Mouse (Mus musculus) heart, postnatal 14 days (tissue): ENCODE data around the gene Ptprn. TPM values are rescaled to one million over a fixed set of nuclear protein-coding genes. Genes with fewer than 3 reads are reported as not detected.

Experiments used
- DNase-seq, 2 experiments: peaks; one replicate each; pipeline ENCODE4 v3.0.0; 2021 to 2022
- intact Hi-C: fragments of 180-260 bp; cut with DNase I; formaldehyde crosslinking; loops from one replicate; pipeline ENCODE4 v1.15.1; 2025
- long read RNA-seq, 2 experiments: library from polyadenylated mRNA; stranded (forward); transcript quantifications; one replicate each; pipeline ENCODE4 v2.0.0; 2021
- total RNA-seq, 2 experiments: library from RNA; stranded (reverse); gene quantifications; 2 replicates each; pipeline ENCODE4 v1.2.3; 2021

Gene Ptprn
- under 1 TPM; 0.44 to 0.60 TPM for total RNA-seq
- long read RNA-seq, experiment 1, partial matches to known transcripts = 2 of 2 reads
- long read RNA-seq, experiment 1, other reads (novel, unspliced or antisense) = 0 of 2 reads
- long read RNA-seq, experiment 2, partial matches to known transcripts = 3 of 3 reads
- long read RNA-seq, experiment 2, other reads (novel, unspliced or antisense) = 0 of 3 reads

DNA sequence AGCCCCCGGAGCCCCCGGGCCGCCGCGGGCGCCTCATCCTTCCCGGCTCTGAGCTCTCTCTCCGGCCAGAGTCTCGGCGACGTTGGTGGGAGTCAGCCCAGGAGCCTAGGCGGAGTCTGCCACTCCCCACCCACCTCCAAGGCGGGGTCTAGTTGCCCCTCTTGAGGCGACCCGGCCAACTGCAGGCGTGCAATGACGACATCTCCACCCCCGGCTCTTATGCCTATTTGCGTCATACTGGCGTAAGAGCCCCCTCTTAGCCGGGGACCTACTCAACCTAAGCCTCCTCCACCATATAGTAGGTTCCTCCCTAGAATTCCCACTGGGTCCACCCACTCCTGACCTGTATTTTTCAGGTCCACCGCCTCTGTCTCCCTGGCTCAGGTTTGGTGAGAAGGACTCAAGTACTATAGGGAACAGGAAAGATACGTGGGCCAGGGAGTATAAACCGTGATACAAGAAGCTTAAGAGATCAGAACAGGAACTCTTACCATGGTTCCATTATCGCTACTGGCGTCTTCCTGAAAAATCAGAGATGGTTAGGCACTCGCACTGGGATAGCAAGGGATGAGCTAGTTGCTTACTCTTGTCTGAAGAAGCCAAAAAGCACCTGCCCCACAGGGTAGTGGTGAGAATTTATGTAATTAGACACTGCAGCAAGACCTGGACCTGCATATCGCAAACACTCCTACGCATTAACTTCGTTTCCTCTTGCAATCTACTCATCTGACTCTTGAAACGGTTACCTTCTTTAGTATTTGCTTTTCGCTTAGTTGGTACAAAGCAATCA is at the start of gene Ptprn:
Ptprn (minus strand) TSS at position 412 of the 790 bp plus-strand sequence.
- no peak for DNase-seq
- intact Hi-C loops = no loop called here

DNA sequence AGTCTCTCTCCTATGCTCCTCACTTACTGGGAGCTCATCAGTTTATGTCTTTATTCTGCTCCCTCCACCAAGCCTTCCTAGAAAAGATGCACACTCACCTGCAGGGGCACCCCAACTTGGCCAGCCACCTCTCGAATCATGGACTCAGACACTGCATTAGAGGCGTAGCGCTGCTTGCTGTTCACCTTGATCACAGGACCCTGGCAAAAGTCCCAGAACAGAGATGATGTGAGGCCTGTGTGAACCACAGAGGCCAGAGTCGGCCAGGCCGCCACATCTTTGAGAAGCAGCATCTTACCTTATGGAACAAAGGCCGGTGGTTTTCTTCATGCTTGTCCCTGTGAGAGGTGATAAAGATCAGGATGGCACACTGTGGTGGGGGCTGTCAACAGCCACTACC is 47.4 kb upstream of the Ptprn start:
- intact Hi-C loops = loop anchor here (5.0 kb wide), 1 partner anchor 59 kb away; no protein-coding TSS in a partner anchor

GRCm38 (mm10) chr1:75304662-75305061 is 40.4 kb upstream of the Ptprn start:
- intact Hi-C loops = no loop called here
- no peak for DNase-seq

More for the DNA sequence above, 47.4 kb upstream of the Ptprn start:
- DNase-seq = no peak

DNA sequence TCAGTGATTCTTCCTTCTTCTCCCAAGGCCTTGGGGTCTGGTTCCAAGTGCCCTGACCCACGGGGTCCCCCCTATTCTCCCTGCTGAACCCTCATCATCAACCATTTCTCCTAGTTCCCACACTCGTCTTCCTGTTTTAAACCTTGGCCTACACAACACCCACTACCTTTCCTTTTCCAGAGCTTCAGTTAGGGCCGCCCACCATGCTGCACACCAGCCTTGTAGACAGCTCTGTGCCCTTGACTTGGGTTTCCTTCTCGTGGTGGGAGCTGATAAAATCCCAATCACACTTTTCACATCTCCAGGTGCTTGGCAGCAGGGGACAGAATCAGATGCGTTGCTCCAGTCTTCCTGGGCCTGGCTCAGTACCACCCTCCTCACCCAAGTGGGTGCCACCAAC is 30.0 kb upstream of the Ptprn start:
- DNase-seq = no peak
- intact Hi-C loops = no loop called here

- intact Hi-C loops = no loop called here
Observed at GRCm38 (mm10) chr1:75293331-75293701, 29.0 kb upstream of the Ptprn start.

DNA sequence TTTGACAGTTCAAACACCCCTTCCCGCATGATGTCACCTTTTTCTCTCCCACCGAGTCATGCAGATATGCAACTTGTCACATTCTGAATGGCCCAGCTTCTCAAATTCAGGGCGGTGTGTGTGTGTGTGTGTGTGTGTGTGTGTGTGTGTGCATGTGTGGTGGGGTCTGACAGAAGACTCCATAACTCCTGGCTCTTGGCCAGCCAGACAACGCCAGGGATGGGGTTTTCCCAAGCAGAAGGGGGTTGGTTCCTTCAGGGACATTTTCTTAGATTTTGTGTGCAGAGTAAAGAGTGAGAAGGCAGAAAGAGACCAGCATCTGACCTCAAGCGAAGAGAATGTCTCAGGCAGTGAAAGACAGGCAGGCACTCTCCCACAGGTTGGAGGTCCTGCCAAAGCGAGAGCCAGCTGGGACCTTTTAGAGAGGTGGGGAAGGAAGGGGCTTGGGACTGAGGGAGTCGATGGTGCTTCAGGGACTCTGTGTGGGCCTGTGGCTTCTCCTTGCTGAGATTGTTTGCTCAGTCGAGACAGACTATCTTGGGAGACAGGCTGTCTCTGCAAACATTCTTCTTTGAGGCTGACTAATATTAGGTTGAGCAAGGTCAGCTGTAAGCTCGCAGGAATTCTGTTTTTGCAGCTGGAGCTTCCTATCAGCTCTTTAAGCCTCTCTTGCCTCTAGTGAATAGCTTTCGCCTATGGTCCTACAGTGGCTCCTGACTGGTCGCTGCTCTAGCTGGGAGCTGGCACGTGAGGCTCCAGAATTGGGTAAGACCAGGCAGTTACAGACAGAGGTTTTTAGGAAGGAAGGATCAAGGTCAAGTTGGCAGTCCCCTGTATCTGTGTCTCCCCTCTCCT is 28.4 kb upstream of the Ptprn start:
- DNase-seq = peak; percentile 9 to 24
- intact Hi-C loops = no loop called here

More at GRCm38 (mm10) chr1:75293331-75293701, 29.0 kb upstream of the Ptprn start:
- DNase-seq = no peak

GRCm38 (mm10) chr1:75291321-75291720 is 27.0 kb upstream of the Ptprn start:
- no peak for DNase-seq
- intact Hi-C loops = loop anchor here (2.0 kb wide), 1 partner anchor 37 kb away; no protein-coding TSS in a partner anchor

DNA sequence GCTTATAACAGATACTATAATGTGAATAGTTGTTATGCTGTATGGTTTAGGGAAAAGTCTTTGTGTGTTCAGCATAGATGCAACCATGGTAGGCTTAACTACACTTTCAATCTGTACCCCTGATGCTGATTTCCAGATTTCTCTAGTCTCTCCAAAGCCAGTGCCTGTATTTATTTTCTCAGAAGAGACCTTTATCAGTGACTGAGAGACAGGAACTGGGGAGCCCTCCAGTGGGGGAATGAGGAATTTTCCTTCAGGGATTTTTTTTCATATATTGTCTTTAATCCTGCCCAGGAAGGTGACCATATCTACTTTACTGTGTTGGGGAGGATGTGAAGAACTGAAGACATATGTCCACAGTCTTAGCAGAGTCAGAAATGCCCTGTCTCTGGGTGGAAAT is 26.3 kb upstream of the Ptprn start:
- peak in 1 of 2 experiments; percentile 42 for DNase-seq
- intact Hi-C loops = loop anchor here (2.0 kb wide), 1 partner anchor 36 kb away; no protein-coding TSS in a partner anchor

DNA sequence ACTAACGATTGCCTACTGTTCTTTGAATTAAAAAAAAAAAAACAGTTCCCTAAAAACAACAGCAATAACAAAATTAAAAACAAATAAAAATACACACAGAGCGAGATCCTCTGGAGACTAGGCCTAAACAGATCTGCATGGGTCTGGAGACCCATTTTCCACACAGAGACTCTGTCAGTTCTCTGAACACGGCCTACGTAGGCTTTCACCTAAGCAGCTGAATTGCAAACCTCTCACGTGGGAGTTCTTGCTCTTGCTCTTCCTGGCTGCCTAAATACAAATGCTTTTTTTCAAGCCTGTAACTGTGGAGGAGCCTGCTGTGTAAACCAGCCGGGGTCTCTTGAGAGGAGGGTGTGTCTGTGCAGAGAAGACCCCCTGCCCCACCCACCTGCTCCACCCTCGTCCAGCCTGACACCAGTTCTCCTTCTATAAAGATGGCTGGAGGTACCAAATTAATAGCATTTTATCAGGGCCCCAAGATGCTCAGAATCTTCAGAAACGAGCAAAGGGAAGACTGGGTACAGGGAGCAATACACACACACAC is 25.7 kb upstream of the Ptprn start:
- intact Hi-C loops = loop anchor here (2.0 kb wide), 1 partner anchor 35 kb away; no protein-coding TSS in a partner anchor
- no peak for DNase-seq

DNA sequence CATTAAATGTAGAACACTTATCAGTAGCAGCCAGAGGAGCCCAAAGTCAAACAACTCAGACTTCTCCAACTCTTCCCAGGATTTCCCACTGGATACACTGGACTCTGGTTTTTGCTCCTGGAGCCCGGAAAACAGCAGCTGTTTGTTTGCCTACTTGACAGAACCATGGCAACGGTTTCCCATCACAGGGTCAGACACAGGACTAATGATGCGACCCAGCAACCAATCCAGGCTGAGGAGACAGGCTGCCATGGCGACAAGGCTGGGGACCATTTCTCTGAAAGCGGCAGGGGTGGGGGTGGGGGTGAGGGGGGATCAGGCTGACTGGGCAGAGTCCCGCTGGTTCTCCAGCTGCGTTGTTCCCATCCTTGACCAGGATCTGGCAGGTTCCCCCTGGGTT is 25.1 kb upstream of the Ptprn start:
- DNase-seq = peak; percentile 31 to 43
- intact Hi-C loops = no loop called here

GRCm38 (mm10) chr1:75284911-75285310 is 20.6 kb upstream of the Ptprn start:
- DNase-seq = no peak
- intact Hi-C loops = no loop called here

- no peak for DNase-seq
- intact Hi-C loops = no loop called here
Observed at GRCm38 (mm10) chr1:75283017-75283416, 18.7 kb upstream of the Ptprn start.

- no peak for DNase-seq
- intact Hi-C loops = no loop called here
Observed at GRCm38 (mm10) chr1:75278228-75278627, 13.9 kb upstream of the Ptprn start, which contains the start of gene Resp18. Gene Resp18 (minus strand): TSS chr1:75278415.

DNA sequence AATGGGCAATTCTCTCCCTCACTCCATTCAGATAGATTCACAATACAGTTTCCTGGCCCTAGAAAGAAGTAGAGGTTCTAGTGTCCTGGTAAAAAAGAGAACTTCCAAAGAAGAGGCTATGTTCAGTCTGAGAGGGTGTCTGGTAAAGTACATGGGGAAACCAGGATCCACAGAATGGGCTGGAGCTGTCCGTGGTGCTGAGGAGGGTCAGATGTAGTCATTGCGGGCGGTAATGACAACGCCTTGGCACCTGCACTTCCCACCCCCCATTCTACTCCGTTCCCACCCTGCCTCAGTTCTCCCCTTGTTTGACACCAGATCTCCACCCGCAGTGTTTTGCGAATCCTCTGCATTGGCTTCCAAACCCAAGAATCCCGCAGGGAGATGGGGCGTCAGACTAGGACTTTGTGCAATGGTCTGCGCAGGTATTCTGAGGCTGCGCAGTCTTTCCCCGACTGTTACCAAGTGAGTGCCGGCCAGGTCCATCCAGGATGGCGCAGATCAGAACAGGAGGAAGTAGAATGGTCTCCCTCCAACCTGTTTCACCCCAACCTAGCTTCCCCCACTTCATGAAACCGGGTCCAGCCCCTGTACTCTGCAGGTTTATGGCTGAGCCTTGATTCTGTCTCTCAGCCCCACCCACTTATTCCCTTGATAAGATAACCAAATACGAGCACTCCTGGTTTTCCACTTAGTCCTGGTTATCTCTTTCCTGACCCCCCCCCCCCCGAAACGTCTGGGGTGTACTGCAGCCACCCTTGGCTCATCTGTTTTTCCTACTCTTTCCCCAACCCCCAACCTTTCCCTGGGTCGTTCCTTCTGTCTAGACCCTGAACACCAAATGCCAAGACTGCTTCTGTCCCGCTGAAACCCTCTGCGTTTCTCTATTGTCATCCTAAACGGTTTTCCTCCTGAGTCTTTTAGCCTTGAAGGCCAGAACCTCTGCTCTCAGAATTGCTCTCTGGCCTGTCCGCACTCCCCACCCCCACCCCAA is 13.2 kb upstream of the Ptprn start:
- peak; percentile 67 to 77 for DNase-seq

DNA sequence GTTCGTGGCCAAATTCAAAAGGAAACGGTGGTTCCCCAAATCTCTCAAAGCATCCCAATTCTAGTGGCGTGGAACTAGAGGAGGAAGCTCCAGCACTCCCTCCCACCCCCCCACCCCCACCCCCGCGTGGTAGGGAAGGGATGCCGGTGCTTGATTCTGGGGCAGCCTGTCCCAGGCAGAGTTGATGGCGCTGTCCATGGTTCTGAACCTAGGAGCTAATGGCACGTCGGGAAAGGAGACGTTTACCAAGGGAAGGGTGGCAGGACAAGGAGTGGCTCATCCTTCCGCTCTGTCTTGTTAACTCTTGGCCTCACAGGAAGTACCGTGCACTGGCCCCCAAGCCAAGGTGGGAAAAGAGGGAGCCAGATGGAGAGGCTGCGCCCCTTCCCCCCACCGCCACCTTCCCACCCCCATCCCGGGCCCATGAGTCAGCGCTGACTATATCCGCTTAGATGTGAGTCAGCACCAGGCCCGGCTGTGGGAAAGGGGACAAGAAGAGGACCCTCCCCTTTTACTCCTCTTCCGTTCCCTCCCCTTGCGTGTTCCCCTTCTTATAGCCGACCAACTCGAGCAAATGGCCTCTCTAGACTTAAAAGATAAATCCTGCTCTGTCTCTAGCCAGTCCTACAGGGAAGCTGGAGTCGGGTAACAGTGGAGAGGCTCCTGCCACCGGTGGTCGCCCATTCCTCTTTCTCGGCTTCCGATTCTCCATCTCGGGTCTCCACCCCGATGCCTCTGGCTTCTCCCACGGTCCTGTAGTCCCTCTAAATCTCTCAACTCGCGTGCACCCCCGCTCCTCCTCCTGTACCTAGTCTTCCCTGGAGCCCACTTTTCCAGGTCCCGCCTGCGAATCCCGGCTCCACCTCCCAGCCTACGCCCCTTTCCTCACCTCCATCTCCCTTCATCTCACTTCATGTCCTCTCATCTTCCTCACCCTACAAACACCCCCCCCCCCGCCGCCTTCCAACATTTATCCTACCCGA is 1.0 kb downstream of the Ptprn start:
- intact Hi-C loops = no loop called here
- DNase-seq = peak; percentile 70 to 85

More for the DNA sequence above, 13.2 kb upstream of the Ptprn start:
- intact Hi-C loops = no loop called here

DNA sequence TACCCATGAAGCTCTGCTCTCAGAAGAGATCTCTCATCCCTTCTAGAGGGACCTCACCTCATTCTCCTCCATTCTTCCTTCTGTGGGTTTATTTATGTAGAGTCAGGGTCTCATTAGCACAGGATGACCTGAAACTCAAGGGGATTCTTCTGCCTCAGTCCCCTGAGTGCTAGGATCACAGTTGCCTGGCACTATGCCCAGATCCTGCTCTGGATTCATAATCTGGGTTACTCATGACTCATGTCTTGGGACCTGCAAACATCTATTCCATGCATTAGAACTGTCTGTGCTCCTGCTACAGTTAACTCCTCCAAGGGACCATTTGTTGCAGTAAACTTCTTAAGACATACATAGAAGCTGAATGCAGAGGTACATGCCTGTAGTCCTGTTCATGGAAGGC is 3.0 kb downstream of the Ptprn start:
- intact Hi-C loops = no loop called here
- no peak for DNase-seq

DNA sequence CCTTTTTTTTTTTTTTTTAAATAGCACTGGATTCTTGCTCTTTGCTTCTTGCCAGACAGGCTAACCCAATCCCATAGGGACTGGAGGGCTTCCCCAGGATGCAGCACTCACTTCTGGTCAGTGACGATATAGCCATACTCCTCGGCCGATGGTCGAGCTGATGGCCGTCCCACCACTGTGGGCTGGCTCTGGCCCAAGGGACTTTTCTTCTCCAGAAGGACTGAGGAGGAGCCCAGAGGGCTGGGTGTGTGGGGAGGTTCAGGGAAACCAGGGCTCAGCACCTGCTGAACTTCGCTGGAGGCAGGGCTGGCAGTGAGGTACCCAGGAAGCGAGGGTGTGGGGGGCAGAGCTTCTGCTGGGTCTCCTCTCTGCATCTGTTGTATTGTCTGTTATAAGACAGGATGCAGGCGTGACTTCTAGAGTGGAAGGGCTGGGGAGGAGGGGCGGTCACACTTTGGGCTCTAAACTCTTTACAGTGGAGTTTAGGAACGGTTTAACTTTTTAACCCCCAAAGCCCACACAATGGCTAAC is 8.7 kb downstream of the Ptprn start:
- intact Hi-C loops = loop anchor here (2.0 to 10.0 kb wide), 2 partner anchors 35 to 311 kb away; no protein-coding TSS in a partner anchor
- DNase-seq = peak in 1 of 2 experiments; percentile 36

GRCm38 (mm10) chr1:75254625-75255013 is 9.7 kb downstream of the Ptprn start:
- intact Hi-C loops = loop anchor here (2.0 to 10.0 kb wide), 4 partner anchors 36 to 310 kb away; partner anchors contain the start of gene Abcb6
- DNase-seq = no peak
